Mouse (Mus musculus) c-Kit-positive CD71-positive TER-119-positive erythroid progenitor cells, embryonic 14.5 days (primary cell): ENCODE measurements around the gene Rin1.
"Not testable (repeated sequence)": the region's sequence is repeated elsewhere in the genome, so short reads cannot be mapped to it uniquely, and the experiment has no call there.

ENCODE experiments used
- DNase-seq: peaks from one replicate; pipeline ENCODE4 v3.0.0-alpha.2; 2013; ENCODE audit warnings: low spot score

Gene Rin1

DNA sequence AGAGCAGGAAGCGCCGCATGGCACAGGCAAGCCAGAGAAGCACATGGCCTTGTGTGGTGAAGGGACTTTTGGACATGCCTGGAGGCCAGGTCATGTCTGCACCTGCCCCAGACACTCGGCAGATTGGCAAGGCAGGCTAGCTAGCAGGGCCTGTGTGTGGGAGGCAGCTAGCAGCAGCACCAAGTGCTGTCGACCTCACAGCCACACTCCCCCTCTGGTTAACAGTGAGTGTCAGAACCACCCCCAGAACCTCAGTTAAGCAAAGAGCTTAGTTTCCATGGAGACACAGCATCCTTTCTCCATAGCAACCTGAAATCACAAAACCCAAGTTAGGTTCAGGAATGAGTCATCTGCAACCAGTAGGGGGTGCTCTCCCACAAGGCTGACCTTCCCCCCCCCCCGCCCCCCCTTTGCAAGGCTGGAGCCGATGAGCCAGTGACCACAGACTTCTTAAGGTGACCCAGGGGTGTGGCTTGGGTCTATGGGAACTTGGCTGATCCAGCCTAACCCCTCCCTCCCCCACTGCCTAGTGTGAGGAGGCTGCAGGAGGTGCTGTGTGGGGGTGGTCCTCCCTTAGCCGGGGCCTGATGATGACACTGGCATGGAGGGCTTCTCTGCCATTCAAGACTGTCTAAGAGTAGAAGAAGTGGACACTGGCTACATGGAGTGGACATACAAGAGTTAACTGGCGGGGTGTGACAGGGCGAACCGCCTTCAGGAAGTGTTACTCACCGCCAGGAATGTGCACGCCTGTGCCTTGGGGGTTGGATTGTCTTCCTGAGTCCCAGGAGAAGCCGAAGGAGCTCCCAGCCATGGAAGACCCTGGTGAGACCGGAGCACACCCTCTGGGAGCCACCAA lies at the start of gene Rin1:
Gene Rin1 (plus strand): TSS at position 435 of the 859 bp plus-strand sequence.
- no peak for DNase-seq

DNA sequence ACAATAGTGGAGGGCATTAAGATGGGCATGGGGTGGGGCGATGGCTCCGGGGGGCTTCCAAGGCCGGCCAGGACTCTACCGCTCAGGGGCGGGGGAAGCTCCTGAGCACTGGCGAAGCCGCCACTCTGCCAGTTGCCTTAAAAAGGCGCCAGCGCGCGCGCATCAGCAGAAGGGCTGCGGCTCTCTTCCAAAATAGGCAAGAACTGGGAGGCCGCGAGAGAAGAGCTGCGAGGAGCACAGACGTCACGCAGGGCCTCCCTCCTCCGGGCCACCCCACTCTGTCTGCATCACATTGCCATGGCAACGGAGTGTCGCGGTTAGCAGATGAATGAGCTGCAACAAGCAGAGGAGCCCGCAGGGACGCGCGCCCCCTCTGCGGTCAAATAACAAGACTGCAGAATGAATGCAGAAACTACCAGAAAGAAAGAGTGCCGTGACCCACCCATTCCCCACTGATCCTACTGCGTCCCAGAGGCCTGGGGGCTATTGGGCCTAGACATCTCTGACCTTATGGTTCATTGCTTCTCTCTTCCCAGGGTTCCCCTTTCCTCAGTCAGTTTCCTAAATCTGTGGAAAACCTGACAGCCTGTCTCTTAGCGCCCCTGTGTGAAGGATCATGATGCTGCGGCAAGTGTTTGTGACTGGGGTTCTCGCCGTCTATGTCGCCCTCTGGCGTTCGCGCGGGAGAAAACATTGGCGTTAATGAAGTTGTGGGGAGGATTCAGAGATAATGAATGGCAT lies 48.4 kb upstream of the Rin1 start:
- DNase-seq, result peak; percentile 58

DNA sequence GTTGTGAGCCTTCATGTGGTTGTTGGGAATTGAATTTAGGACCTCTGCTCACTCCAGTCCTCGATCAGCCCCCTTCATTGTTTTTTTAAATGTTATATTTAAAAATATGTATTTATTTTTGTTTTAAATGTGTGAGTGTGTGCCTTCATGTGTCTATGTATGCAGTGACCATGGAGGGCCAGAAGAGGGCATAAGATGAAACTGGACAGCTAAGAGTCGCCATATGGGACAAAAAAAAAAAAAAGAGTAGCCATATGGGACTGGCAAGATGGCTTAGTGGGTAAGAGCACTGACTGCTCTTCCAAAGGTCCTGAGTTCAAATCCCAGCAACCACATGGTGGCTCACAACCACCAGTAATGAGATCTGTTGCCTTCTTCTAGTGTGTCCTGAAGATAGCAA lies 46.6 kb upstream of the Rin1 start:
- not testable (repeated sequence) for DNase-seq

DNA sequence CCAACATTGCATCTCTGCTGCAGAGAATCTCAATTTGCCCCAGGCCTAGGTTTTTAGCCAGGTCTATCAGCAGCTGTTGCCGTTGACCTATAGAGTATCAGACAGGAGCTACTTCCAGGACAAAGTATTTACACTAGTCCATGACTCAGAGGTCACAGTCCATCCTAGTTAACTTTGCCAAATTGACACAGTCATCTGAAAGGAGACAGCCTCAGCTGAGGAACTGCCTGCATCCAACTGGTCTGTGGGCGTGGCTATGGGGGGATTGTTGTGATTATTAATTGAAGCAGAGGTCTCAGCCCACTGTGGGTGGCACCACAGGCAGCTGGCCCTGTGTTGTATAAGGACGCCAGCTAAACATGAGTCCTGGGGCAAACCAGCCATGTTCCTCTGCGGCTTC lies 45.4 kb upstream of the Rin1 start:
- no peak for DNase-seq

DNA sequence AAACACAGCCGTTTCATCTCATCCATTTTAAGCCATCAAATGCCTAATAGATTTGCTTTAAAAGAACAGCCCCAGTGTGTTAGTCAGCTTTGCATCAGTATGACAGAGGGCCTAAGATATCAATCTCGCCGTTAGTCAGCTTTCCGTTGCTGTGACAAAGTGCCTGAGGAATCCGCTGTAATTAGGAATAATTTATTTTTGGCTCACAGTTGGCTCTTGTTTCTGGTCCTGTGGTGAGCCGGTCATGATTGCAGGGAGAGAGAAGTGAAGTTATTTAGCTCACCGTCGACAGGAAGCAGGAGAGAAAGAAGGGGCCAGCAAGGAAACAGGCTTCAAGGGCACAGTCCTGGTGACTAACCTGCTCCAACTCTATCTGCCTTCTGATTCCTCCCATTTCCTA lies 37.1 kb upstream of the Rin1 start:
- DNase-seq, result no peak

DNA sequence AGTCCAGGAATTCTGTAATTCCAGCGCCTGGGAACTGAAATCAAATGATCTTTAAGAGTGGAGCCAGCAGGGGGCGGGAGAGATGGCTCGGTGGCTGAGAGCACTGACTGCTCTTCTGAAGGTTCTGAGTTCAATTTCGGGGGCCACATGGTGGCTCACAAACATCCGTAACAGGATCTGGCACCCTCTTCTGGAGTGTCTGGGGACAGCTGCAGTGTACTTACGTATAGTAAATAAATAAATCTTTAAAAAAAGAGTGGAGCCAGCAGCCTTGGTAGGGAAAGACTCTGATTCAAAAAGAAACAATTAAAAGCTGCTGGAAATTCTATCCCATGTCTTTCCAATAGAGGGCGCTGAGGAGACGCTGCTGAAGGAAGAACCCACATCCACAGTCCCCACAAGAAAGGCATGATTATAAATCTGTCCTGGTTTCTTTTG lies 35.3 kb upstream of the Rin1 start:
- peak; percentile 47 for DNase-seq

DNA sequence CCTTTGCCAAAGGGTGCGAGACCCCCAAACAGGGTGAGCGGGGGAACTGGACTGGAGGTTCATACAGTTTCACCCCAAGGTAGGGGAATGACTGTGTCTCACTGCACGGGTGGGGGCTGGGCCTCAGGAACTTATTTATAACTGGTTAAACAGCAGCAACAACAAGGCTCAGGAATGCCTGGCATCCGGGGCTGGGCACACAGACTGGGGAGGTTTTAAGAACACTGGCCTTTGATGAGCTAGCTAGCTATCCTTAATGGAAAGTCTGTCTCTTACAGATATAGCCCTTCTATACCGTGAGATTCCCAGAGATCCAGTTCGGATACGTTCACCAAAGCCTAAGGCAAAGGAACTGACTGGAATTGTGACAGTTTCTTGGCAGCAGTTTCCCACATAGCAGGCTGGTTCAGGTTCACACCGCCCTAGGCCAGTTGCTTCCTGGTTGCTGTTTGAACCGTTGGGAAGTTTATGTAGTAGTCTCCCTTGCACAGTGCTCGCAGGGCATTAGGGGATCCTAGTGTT lies 34.0 kb upstream of the Rin1 start:
- no peak for DNase-seq

DNA sequence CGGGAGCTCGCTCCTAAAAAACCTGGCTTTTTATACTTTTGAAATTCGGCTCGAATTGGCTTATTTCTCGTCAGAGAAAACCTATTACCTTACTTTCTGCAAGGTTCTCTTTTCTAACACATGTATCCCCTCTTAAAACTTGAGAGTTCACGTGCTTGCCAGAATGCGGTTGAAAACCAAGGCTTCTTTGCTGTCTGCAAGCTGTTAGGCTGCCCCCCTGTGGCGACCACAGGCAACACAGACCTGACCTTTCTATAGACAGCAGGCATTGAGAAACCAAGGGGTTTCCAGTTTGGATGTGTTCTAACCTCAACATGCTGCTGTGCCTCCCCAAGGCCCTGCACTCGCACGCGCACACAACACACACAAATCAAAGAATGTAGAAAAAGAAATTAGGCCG lies 33.5 kb upstream of the Rin1 start:
- DNase-seq, result no peak

DNA sequence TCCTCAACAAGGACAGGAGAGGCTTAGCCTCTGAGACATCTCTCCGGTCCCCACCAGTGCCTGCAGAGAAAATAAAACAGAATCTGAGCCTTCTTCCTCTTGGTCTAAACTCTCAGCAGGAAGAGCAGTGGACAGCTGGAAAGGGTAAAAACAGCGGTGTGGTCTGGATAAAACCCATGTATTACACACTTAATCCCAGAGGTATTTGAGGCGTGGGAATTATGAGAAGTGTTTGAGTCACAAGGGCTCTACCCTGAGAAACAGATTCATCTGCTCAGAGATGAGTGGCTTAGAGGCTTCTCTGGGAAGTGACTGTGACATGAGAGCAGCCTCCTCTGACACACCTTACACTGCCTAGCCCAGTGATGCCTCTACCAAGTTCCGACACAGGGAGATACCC lies 32.7 kb upstream of the Rin1 start:
- DNase-seq, result no peak

DNA sequence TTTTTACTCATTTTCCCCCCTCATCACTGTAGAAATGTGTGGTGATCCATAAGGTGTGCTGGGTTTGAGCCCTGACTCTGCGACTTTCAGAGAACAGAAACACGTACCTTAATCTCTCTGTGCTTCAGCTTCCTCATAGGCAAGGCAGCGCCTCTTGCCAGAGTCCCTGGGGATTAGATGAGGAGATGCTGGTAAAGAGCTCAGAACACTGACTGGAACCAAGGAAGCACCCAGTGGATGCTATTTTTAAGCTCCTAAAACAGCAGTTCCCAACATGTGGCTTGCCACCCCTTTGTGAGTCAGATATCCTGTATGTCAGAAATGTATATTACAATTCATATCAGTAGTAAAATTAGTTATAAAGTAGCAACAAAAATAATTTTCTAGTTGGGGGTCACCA lies 32.1 kb upstream of the Rin1 start:
- DNase-seq, result no peak

DNA sequence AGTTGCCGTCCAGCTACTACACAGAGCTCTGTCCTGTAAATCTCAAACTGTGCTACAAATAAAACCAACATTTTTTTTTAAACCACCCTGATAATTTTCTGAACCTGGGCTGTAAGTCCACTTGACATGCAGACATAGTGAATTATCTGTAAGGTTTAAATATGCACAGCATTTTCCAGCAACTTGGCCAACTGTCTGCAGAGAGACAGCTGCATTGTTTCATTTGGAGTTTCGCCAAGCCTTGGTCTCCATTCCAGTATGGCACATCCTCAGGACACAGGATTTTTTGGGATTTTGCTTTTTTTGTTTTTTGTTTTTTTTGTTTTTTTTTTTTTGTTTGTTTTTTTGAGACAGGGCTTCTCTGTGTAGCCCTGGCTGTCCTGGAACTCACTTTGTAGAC lies 28.9 kb upstream of the Rin1 start:
- no peak for DNase-seq

DNA sequence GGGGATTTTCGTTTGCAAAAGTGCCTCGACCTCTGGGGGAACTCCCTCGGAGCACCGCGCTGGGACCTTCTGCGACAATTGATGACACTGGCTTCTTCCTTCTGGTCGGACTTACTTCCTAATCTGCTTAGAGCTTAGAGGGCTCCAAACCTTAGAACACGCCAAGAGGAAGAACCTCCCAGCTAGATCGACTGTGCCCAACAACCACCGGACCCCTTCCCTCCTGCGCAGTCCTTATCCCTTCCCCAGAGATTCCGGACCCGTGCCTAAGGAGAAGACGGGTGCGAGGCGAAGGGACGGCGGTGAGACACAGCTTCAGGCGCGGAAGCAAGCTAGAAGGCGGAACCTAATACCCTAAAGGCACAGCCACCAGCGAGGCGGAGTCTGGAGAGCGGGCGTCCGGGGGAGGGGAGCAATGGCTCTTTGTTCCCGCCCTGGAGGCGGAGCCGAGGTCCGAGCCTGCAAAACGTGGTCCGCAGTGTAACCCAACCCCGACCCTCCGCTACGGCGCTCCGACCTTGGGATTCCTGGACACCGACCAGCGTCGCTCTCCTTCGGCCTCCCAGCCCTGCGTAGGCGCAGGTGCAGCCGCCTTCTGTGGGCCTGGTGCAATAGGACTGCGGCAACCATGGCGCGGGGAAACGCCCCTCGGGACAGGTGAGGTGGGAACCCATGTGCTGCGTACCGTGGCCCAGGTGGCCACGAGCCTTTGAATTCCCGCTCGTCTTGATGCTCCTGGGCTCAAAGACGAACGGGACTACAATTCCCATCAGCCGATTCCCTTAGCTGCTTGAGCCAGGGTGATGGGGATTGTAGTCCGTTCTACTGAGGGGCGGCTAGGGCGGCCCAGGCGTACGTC lies 26.4 kb upstream of the Rin1 start, which contains the start of gene Slc29a2:
Gene Slc29a2 (plus strand): TSS at position 240 of the 859 bp plus-strand sequence.
- peak; percentile 79 for DNase-seq

DNA sequence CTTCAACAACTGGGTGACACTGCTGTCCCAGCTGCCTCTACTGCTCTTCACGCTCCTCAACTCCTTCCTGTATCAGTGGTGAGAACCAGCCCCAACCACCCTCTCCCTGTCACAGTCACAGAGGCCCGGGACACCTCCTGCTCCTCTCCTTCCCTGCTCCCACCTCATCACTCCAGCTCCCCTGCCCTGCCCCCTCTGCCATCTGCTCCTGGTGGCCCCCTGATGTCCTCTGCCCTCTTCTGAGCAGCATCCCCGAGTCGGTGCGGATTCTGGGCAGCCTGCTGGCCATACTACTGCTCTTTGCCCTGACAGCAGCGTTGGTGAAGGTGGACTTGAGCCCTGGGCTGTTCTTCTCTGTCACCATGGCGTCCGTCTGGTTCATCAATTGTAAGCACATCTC lies 24.2 kb upstream of the Rin1 start:
- DNase-seq, result no peak

DNA sequence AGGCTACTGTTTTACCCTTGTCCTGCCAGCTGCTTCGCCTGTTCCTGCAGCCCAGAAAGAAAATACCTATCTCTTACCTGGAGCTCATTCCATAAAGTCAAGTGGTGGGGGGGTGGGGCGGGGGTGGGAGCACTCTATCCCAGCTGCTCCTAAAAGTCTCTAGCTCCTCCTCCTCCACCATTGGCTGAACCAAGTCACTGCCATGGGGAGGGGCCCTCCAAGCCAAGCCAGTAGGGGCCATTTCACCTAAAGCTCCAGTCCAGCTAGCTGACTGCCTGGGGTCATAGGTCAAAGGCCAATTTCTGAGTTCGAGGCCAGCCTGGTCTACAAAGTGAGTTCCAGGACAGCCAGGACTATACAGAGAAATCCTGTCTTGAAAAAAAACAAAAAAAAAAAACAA lies 17.6 kb upstream of the Rin1 start:
- no peak for DNase-seq

DNA sequence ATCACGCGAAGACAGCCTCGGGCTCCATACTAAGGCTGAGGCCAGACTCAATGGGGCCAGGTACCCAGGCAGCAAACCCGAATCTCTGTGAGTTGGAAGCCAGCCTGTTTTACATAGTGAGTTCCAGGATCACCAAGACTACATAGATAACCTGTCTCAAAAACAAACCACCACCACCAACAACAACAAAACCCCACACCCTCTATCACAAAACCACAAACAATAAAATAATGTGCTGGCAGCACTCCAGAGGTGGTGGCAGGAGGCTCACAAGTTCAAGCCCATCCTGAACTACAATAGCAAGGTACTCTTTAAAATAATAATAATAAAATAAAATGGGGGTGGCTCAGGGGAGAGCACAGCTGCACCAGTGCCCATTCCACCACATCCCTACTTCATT lies 13.7 kb upstream of the Rin1 start:
- DNase-seq, result no peak

DNA sequence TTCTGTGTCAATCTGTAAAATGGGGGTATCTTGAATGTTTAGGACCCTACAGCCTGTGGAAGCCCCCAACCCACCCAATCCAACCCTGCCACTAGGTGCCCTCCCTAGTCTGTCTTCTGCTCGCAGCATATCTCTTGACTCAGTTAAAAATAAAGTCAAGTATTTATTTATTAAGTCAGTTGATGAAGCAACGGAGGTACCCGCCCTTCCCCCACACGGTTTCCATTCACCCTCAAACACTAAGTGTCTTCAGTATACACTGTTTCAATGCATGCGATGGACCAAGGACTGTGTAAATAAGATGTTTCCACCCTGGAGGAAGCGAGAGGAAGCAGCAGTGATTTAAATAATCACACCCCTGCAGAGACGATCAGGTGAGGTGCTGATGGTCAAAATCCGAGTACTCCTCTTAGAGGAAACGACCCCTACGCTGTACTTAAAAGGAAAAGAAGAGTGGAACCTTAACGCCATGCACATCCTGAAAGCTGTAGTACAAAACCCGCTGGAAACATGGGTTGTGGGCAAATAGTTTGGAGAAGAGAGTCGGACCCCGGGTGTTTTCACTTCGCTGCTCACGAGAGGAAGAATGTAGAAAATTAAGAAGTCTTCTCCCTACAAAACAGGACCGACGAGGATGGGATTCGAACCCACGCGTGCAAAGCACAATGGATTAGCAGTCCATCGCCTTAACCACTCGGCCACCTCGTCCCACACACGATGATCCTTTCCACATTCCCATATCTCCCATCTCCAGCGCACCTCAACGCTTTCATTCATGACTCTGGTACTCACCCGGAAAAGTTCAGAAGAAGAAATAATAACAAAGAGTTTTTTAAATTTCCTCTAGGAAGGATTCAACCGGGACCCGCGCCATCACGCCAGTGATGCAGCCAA lies 12.4 kb upstream of the Rin1 start:
- peak; percentile 70 for DNase-seq

DNA sequence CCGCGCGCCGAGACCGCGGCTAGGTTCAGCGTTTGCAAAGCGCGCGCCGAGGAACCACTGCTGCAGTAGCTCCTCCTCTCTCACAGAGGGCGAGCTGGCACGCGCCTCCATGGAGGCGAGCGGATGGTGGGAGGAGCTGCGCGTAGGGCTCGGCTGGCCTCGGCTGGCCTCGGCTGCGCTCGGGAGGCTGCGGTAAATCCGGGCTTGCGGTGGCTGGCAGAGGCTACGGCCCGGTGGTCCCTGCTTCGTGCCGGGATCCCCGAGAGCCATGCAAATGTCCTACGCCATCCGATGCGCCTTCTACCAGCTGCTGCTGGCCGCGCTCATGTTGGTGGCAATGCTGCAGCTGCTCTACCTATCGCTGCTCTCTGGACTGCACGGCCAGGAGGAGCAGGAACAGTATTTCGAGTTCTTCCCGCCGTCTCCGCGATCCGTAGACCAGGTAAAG lies 11.5 kb upstream of the Rin1 start, which contains the start of the genes B4gat1 and AC124502.3:
Gene B4gat1 (plus strand): TSS at position 118 of the 448 bp plus-strand sequence.
Gene AC124502.3 (plus strand): TSS at position 183 of the 448 bp plus-strand sequence.
- DNase-seq, result peak; percentile 81

DNA sequence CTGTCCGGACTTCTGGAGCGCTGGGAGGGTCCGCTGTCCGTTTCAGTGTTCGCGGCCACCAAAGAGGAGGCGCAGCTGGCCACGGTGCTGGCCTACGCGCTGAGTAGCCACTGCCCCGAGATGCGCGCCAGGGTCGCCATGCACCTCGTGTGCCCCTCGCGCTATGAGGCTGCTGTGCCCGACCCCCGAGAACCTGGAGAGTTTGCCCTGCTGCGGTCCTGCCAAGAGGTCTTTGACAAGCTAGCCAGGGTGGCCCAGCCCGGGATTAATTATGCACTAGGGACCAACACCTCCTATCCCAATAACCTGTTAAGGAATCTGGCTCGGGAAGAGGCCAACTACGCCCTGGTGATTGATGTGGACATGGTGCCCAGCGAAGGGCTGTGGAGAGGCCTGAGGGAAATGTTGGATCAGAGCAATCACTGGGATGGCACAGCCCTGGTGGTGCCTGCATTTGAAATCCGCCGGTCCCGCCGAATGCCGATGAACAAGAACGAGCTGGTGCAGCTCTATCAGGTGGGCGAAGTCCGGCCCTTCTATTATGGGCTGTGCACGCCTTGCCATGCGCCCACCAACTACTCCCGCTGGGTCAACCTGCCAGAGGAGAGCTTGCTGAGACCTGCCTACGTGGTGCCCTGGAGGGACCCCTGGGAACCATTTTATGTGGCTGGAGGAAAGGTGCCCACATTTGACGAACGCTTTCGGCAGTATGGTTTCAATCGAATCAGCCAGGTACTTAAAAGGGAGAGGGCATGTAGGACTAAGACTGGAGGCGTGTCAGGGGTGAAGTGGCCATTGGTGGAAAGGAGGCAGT lies 10.8 kb upstream of the Rin1 start:
- DNase-seq, result no peak

DNA sequence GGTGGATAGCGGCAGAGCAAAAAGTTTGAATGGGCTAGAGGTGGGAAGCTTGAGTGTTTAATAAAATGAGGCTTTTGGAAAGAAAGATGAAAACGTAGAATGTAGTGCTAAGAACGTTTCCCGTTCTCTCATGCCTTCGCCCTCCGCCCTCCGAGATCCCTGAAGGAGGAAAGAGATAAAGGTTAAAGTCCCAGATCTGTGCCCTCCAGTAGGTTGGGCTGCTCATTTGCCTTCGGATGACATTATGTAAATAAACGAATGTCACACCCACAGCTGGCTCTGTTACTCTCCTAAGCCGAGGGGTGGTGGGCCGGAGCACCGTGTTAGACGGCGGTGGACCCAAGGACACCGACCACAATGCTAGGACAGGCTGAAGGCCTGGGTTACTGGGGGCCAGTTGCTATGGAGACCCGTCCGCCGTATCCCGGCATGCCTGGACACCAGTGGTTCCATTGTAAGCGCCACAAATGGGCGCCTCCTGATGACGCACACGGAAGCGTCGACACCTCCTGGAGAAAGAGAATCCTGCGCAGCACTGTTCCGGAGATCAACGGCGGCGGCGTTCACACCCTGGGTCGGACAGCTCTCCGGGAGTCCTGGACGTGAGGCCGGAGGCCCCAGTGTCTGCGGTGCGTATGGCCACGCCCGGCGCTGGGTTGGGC lies 9.3 kb upstream of the Rin1 start, which contains the start of gene Brms1:
Gene Brms1 (plus strand): TSS at position 493 of the 662 bp plus-strand sequence.
- DNase-seq, result peak; percentile 93
